Mouse (Mus musculus) embryo, embryonic 9.5 days (tissue): ENCODE results near the gene Pik3cb.

Experiments
- DNase-seq: peaks from one replicate; pipeline ENCODE4 v3.0.0-alpha.2; 2017; ENCODE audit errors: extremely low spot score

Pik3cb gene

GRCm38 (mm10) chr9:99146855-99147735 lies 6.7 kb upstream of the Pik3cb start:
- DNase-seq: no peak

GRCm38 (mm10) chr9:99145756-99146155 lies 5.3 kb upstream of the Pik3cb start:
- no peak for DNase-seq

- DNase-seq: no peak
Observed at GRCm38 (mm10) chr9:99144416-99144989, 4.1 kb upstream of the Pik3cb start.

GRCm38 (mm10) chr9:99141618-99142017 lies 1.2 kb upstream of the Pik3cb start:
- DNase-seq: no peak

GRCm38 (mm10) chr9:99141171-99141570 lies 750 bp upstream of the Pik3cb start:
- DNase-seq: no peak

GRCm38 (mm10) chr9:99139194-99140023 lies 1.0 kb downstream of the Pik3cb start:
- peak; percentile 57 for DNase-seq

GRCm38 (mm10) chr9:99137301-99137700 lies 3.1 kb downstream of the Pik3cb start:
- no peak for DNase-seq

GRCm38 (mm10) chr9:99131951-99132470 lies 8.4 kb downstream of the Pik3cb start:
- DNase-seq: no peak

GRCm38 (mm10) chr9:99131119-99131518 lies 9.3 kb downstream of the Pik3cb start:
- no peak for DNase-seq

GRCm38 (mm10) chr9:99127578-99127977 lies 12.8 kb downstream of the Pik3cb start:
- DNase-seq: no peak

GRCm38 (mm10) chr9:99122749-99123148 lies 17.7 kb downstream of the Pik3cb start:
- no peak for DNase-seq

GRCm38 (mm10) chr9:99112409-99112808 lies 28.0 kb downstream of the Pik3cb start:
- DNase-seq: no peak

GRCm38 (mm10) chr9:99111085-99111484 lies 29.3 kb downstream of the Pik3cb start:
- DNase-seq: no peak

- no peak for DNase-seq
Observed at GRCm38 (mm10) chr9:99110213-99110612, 30.2 kb downstream of the Pik3cb start.

GRCm38 (mm10) chr9:99109585-99109984 lies 30.8 kb downstream of the Pik3cb start:
- DNase-seq: no peak

- DNase-seq: no peak
Observed at GRCm38 (mm10) chr9:99104449-99104848, 36.0 kb downstream of the Pik3cb start.

- no peak for DNase-seq
Observed at GRCm38 (mm10) chr9:99103865-99104264, 36.6 kb downstream of the Pik3cb start.

GRCm38 (mm10) chr9:99098482-99099129 lies 41.8 kb downstream of the Pik3cb start:
- peak; percentile 17 for DNase-seq

GRCm38 (mm10) chr9:99097668-99098067 lies 42.8 kb downstream of the Pik3cb start:
- DNase-seq: peak; percentile 14

GRCm38 (mm10) chr9:99095192-99095591 lies 45.2 kb downstream of the Pik3cb start:
- no peak for DNase-seq

- DNase-seq: no peak
Observed at GRCm38 (mm10) chr9:99090546-99090945, 49.9 kb downstream of the Pik3cb start.

- no peak for DNase-seq
Observed at GRCm38 (mm10) chr9:99089904-99090303, 50.5 kb downstream of the Pik3cb start.
